Mouse (Mus musculus): Measurements from ENCODE around the gene 4931429L15Rik.

DNA sequence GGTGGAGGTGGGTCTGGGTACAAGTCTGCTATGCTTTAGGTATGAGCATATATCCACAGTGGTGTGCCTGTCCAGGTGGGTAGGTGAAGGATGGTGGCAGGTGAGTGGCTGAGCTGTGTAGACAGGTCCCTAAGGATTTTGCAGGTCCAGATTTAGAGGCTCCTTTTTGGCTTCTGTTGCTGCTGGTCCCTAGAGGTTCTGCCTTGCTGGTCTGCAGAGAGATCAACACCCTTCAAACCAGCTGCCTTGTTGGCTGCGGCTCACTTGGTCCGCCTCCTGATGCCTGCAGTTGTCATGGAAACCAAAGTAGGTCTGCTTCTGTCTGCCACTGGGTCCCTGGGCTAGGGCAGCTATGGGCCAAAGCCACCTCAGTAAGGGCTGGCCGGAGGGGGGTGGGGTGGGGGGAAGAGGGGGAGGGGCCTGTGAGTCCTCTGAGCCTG lies 18.1 kb upstream of the 4931429L15Rik start:
- TF ChIP-seq CTCF (IDR thresholded peaks at IDR 0.05; ENCODE audit: low read depth, low read length) (no peak), POLR2A (IDR thresholded peaks at IDR 0.05; ENCODE audit: extremely low read depth, insufficient read depth, low read length) (no peak)

All from liver, adult 2 months (tissue).